24 mouse cellular contexts compared by ENCODE assay signal in genomic region chr11:115792353-115792752, GRCm38 (mm10). TPM values are rescaled to one million over a fixed set of nuclear protein-coding genes. Genes with fewer than 3 reads are reported as not detected.
DNase-seq lines count a peak whose midpoint lies in the region; ATAC-seq lines count a peak whose summit lies in the region.
"Had no signal": no experiment of that assay in that cellular context is flagged by ENCODE, and none has a peak within 500 bp of the region (broad histone marks: within the 10 kb centered on the region; RNA-seq: fewer than 3 reads in every experiment).

No protein-coding gene starts in this region.

- WGBS in forebrain, embryonic 16.5 days = 81% methylated on average over 14 of the region's 14 CpGs

- H3K36me3 ChIP-seq in forebrain, embryonic 16.5 days (ENCODE audit: control insufficient read depth, insufficient read depth) = peaks cover 33% of the 10 kb centered on the region

- no peak overlapping the region for H3K4me2 ChIP-seq in forebrain, embryonic 16.5 days (ENCODE audit: low read length)
- H3K4me2 ChIP-seq: embryonic facial prominence, embryonic 15.5 days; forebrain, embryonic 15.5 days; intestine, embryonic 15.5 days; liver, embryonic 13.5 days; midbrain, embryonic 13.5 days; neural tube, embryonic 12.5 days had no signal

- DNase-seq in adrenal gland, adult (ENCODE audit: inconsistent age in 2 of 2, low spot score in 1 of 2) = peak; percentile 87 to 91
- DNase-seq in adrenal gland, postnatal 4 days (ENCODE audit: low spot score in 2 of 2) = no peak
- peak; percentile 89 for DNase-seq in adrenal gland, adult 2 months
- DNase-seq in brain, adult 2 months (ENCODE audit: low read depth, low spot score) = peak; percentile 77
- peak; percentile 66 for DNase-seq in cerebellum, adult 9-10 months
- DNase-seq in T-cell, adult 2 months (ENCODE audit: low spot score) = no peak
- no peak for DNase-seq in layer of hippocampus, adult 8-10 months (ENCODE audit: low spot score in 2 of 2)
- DNase-seq: gastrocnemius, postnatal 36 days; kidney, adult 8-10 months; kidney, postnatal 14 days; layer of hippocampus, postnatal 36 days; liver, embryonic 13.5 days; lung, adult 2 months; retina, postnatal 1 day; right cerebral cortex, postnatal 4 days; thymus, postnatal 14 days had no signal

- H3K4me3 ChIP-seq in forebrain, embryonic 16.5 days (replicated peaks; ENCODE audit: low read length) = no peak overlapping the region
- H3K4me3 ChIP-seq: embryonic facial prominence, embryonic 15.5 days; forebrain, embryonic 15.5 days; hindbrain, embryonic 10.5 days; intestine, embryonic 15.5 days; liver, embryonic 13.5 days; midbrain, embryonic 13.5 days; neural tube, embryonic 12.5 days had no signal

- no peaks in the 10 kb centered on the region for H3K9me3 ChIP-seq in forebrain, embryonic 16.5 days (ENCODE audit: control insufficient read depth, low read length)
- H3K9me3 ChIP-seq: embryonic facial prominence, embryonic 15.5 days; forebrain, embryonic 15.5 days; hindbrain, embryonic 10.5 days; intestine, embryonic 15.5 days; liver, embryonic 13.5 days; midbrain, embryonic 13.5 days; neural tube, embryonic 12.5 days had no signal

- no peaks in the 10 kb centered on the region for H3K27me3 ChIP-seq in forebrain, embryonic 16.5 days (replicated peaks; ENCODE audit: control insufficient read depth, insufficient read depth, low read length)
- H3K27me3 ChIP-seq: embryonic facial prominence, embryonic 15.5 days; forebrain, embryonic 15.5 days; intestine, embryonic 15.5 days; liver, embryonic 13.5 days; midbrain, embryonic 13.5 days; neural tube, embryonic 12.5 days had no signal

- no peak for ATAC-seq in forebrain, embryonic 16.5 days
- ATAC-seq: forebrain, embryonic 15.5 days; hindbrain, embryonic 16.5 days; intestine, embryonic 15.5 days; midbrain, embryonic 13.5 days had no signal

- H3K9ac ChIP-seq in forebrain, embryonic 16.5 days (replicated peaks; ENCODE audit: low read depth, low read length) = no peak overlapping the region
- H3K9ac ChIP-seq: embryonic facial prominence, embryonic 15.5 days; forebrain, embryonic 15.5 days; intestine, embryonic 15.5 days; liver, embryonic 13.5 days; midbrain, embryonic 13.5 days; neural tube, embryonic 12.5 days had no signal

- no peaks in the 10 kb centered on the region for H3K4me1 ChIP-seq in forebrain, embryonic 16.5 days (replicated peaks; ENCODE audit: control insufficient read depth, insufficient read depth, low read length)
- H3K4me1 ChIP-seq: embryonic facial prominence, embryonic 15.5 days; forebrain, embryonic 15.5 days; intestine, embryonic 15.5 days; midbrain, embryonic 13.5 days; neural tube, embryonic 12.5 days had no signal

- H3K27ac ChIP-seq in forebrain, embryonic 16.5 days (ENCODE audit: low read length) = no peak overlapping the region
- H3K27ac ChIP-seq: embryonic facial prominence, embryonic 15.5 days; forebrain, embryonic 15.5 days; hindbrain, embryonic 10.5 days; intestine, embryonic 15.5 days; liver, embryonic 13.5 days; midbrain, embryonic 13.5 days; neural tube, embryonic 12.5 days had no signal

RNA-seq across cellular contexts. Expression of gene Caskin2, which starts 21.1 kb away (rescaled TPM):
- 10 to 100 TPM; 59.9 to 61.1 TPM for total RNA-seq in adrenal gland, postnatal 4 days (2021)
- total RNA-seq in adrenal gland, adult 2 months (2021) = 10 to 100 TPM; 53.7 to 64.2 TPM
- 110 and 114 TPM in 2 replicates for polyA plus RNA-seq in adrenal gland, adult 2 months (2012; rRNA removed)
- polyA plus RNA-seq in forebrain, embryonic 16.5 days (2015; fragmentation: Nextera tagmentation; extraction: Ambion mirVana) = 9.1 and 11.2 TPM in 2 replicates
- total RNA-seq in layer of hippocampus, adult 8-10 months (2022) = 10 to 100 TPM; 17.1 to 21.7 (median 20.0) TPM

RNA-seq across cellular contexts. Expression of gene Tsen54, which starts 22.2 kb away (rescaled TPM):
- 10 to 100 TPM; 25.4 to 26.3 TPM for total RNA-seq in adrenal gland, postnatal 4 days (2021)
- 10 to 100 TPM; 15.8 to 20.7 TPM for total RNA-seq in adrenal gland, adult 2 months (2021)
- polyA plus RNA-seq in adrenal gland, adult 2 months (2012; rRNA removed) = 43.9 and 61.6 TPM in 2 replicates
- polyA plus RNA-seq in forebrain, embryonic 16.5 days (2015; fragmentation: Nextera tagmentation; extraction: Ambion mirVana) = 25.8 and 28.3 TPM in 2 replicates
- total RNA-seq in layer of hippocampus, adult 8-10 months (2022) = 10 to 100 TPM; 12.5 to 18.7 (median 16.9) TPM

RNA-seq across cellular contexts. Expression of gene Tmem94, which starts 27.1 kb away (rescaled TPM):
- total RNA-seq in adrenal gland, postnatal 4 days (2021) = 10 to 100 TPM; 67.4 to 71.0 TPM
- total RNA-seq in adrenal gland, adult 2 months (2021) = 10 to 100 TPM; 70.6 to 85.9 TPM
- polyA plus RNA-seq in adrenal gland, adult 2 months (2012; rRNA removed) = 158 and 165 TPM in 2 replicates
- polyA plus RNA-seq in forebrain, embryonic 16.5 days (2015; fragmentation: Nextera tagmentation; extraction: Ambion mirVana) = 29.1 and 29.8 TPM in 2 replicates
- 10 to 100 TPM; 49.7 to 64.2 (median 52.3) TPM for total RNA-seq in layer of hippocampus, adult 8-10 months (2022)

RNA-seq across cellular contexts. Expression of gene Llgl2, which starts 31.5 kb away (rescaled TPM):
- total RNA-seq in adrenal gland, postnatal 4 days (2021) = 10 to 100 TPM; 15.8 to 25.6 TPM
- total RNA-seq in adrenal gland, adult 2 months (2021) = 10 to 100 TPM in 1 of 2 experiments, 1 to 10 TPM in 1; 7.6 to 13.1 TPM
- 24.4 and 29.5 TPM in 2 replicates for polyA plus RNA-seq in adrenal gland, adult 2 months (2012; rRNA removed)
- polyA plus RNA-seq in forebrain, embryonic 16.5 days (2015; fragmentation: Nextera tagmentation; extraction: Ambion mirVana) = 1.3 and 2.0 TPM in 2 replicates
- 1 to 10 TPM; 1.6 to 4.2 (median 2.4) TPM for total RNA-seq in layer of hippocampus, adult 8-10 months (2022)

Comparison
In these comparisons a context has a peak if more than half of its experiments do, and no peak if none do; other contexts are left out.
1. DNase-seq: peak in adrenal gland, adult (2 of 2), adrenal gland, adult 2 months (single experiment), brain, adult 2 months (single experiment) and cerebellum, adult 9-10 months (single experiment); none in adrenal gland, postnatal 4 days (0 of 2), T-cell, adult 2 months (single experiment) and layer of hippocampus, adult 8-10 months (0 of 2).